Mouse (Mus musculus) hindbrain, postnatal 0 days (tissue): ENCODE results near the gene Gm5617. TPM values are rescaled to one million over a fixed set of nuclear protein-coding genes. Genes with fewer than 3 reads are reported as not detected.
"Not testable (repeated sequence)": the region's sequence is repeated elsewhere in the genome, so short reads cannot be mapped to it uniquely, and the experiment has no call there.

ENCODE experiments used
- ATAC-seq: fragments of 200-750 bp; cut with Nextera tagmentation; 2 replicates; pipeline ENCODE4 v1.8.0; 2017; ENCODE audit warnings: mild to moderate bottlenecking, moderate TSS enrichment, moderate library complexity
- DNase-seq: peaks from one replicate; pipeline ENCODE4 v3.0.0-alpha.2; 2015; ENCODE audit warnings: low spot score
- H3K27ac ChIP-seq: fragments of 300-500 bp; sonication (generic); 2 replicates; pipeline ENCODE4 v1.5.1; 2014; ENCODE audit warnings: mild to moderate bottlenecking
- H3K27me3 ChIP-seq: fragments of 300-500 bp; sonication (generic); 2 replicates; pipeline ENCODE4 v1.6.1; 2014; ENCODE audit warnings: low read length, mixed read lengths; ENCODE audit not compliant: insufficient read depth
- H3K36me3 ChIP-seq: fragments of 300-500 bp; sonication (generic); 2 replicates; pipeline ENCODE4 v1.6.1; 2014; ENCODE audit warnings: low read length, mixed read lengths; ENCODE audit not compliant: insufficient read depth
- H3K4me1 ChIP-seq: fragments of 300-500 bp; sonication (generic); 2 replicates; pipeline ENCODE4 v1.6.1; 2014; ENCODE audit warnings: antibody characterized with exemption, low read length, mixed read lengths; ENCODE audit not compliant: insufficient read depth
- H3K4me2 ChIP-seq: fragments of 300-500 bp; sonication (generic); 2 replicates; pipeline ENCODE4 v1.6.1; 2014; ENCODE audit warnings: low read depth, mild to moderate bottlenecking, low read length, moderate library complexity, mixed read lengths
- H3K4me3 ChIP-seq: fragments of 300-500 bp; sonication (generic); 2 replicates; pipeline ENCODE4 v1.5.1; 2014; ENCODE audit warnings: low read length
- H3K9ac ChIP-seq: fragments of 300-500 bp; sonication (generic); replicated peaks from 2 replicates; pipeline ENCODE4 v1.6.1; 2014; ENCODE audit warnings: mild to moderate bottlenecking, low read length, moderate library complexity, mixed read lengths
- H3K9me3 ChIP-seq: fragments of 300-500 bp; sonication (generic); 2 replicates; pipeline ENCODE4 v1.6.1; 2016; ENCODE audit warnings: low read length, mixed read lengths
- CTCF ChIP-seq: IDR thresholded peaks from 2 replicates; pipeline ENCODE4 v1.5.1; 2016; ENCODE audit warnings: antibody characterized with exemption, control low read depth, low read depth
- WGBS: fragments of 180-500 bp; shearing (Covaris S2); extraction: QIAGEN DNeasy Blood & Tissue Kit; methylation state at CpG from one replicate; pipeline ENCODE4 v1.1.7; 2014; 5-methylcytosine and 5-hydroxymethylcytosine counted together
- polyA plus RNA-seq: library from polyadenylated mRNA; unstranded; fragments of >200 nt; fragmentation: Nextera tagmentation; extraction: Ambion mirVana; gene quantifications from 2 replicates; pipeline ENCODE4 v1.2.1, GENCODE M21; 2015
- total RNA-seq: library from RNA; depleted of rRNA; stranded (reverse); fragments of >200 nt; gene quantifications from 2 replicates; pipeline ENCODE4 v1.2.3, GENCODE M21; 2014

Gm5617 gene
- total and polyA plus RNA-seq, 2 experiments from 2014 or later = 16.2 to 30.8 TPM

GRCm38 (mm10) chr9:48461545-48461944, 33.7 kb upstream of the Gm5617 start:
- H3K27me3 ChIP-seq = no peaks in the 10 kb centered on the region
- WGBS = 93% methylated on average over 3 of the region's 3 CpGs
- no peak overlapping the region for H3K27ac ChIP-seq
- H3K4me3 ChIP-seq = no peak overlapping the region
- no peak for TF ChIP-seq CTCF
- H3K9me3 ChIP-seq = no peaks in the 10 kb centered on the region
- H3K4me1 ChIP-seq = no peaks in the 10 kb centered on the region
- no peak for ATAC-seq
- DNase-seq = no peak
- no peak overlapping the region for H3K4me2 ChIP-seq
- H3K9ac ChIP-seq = no peak overlapping the region
- H3K36me3 ChIP-seq = no peaks in the 10 kb centered on the region

DNA sequence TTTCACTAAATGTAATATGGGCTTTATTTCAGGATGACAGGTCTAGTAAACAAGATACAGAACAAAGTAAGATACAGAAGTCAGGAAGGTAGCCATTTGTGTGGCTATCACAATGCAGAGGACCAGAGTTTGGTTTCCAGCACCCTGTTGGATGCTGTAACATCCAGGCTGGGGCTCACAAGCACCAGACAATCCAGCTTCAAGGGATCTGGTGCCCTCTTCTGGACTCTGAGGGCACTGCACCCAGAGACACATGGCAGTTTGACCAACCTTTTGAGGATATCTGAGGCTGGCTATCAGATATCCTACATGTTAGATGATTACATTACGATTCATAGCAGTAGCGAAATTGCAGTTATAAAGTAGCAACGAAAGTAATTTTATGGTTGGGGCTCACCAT, 29.6 kb upstream of the Gm5617 start:
- Histone ChIP-seq H3K36me3 (no peaks in the 10 kb centered on the region), H3K27ac (no peak overlapping the region), H3K4me3 (no peak overlapping the region), H3K4me2 (no peak overlapping the region), H3K9ac (no peak overlapping the region), H3K4me1 (no peaks in the 10 kb centered on the region), H3K9me3 (no peaks in the 10 kb centered on the region), H3K27me3 (no peaks in the 10 kb centered on the region)
- DNase-seq (no peak), ATAC-seq (no peak)
- TF ChIP-seq CTCF = peak; percentile 31; the same call in 1 of the 2 replicates
- WGBS = 95% methylated on average over 3 of the region's 3 CpGs

DNA sequence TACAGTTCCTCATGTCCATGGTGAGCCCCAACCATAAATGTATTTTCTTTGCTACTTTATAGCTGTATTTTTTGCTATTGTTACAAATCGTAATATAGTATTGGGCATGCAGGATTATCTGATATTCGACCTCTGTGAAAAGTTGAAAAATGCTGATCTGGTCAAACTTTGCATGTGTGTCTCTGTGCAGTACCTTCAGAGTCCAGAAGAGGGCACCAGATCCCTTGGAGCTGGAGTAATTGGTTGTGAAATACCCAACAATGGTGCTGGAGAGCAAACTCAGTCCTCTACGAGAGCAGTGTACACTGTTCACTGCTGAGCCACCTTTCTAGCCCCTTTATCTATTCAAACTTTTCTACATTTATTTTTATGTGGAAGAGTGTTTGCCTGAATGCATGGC, 28.4 kb upstream of the Gm5617 start:
- H3K9ac ChIP-seq = no peak overlapping the region
- DNase-seq (peak; percentile 31), ATAC-seq (no peak)
- TF ChIP-seq CTCF = peak; percentile 85
- H3K4me2 ChIP-seq = no peak overlapping the region
- H3K4me3 ChIP-seq = no peak overlapping the region
- H3K27ac ChIP-seq = no peak overlapping the region
- 54% methylated on average over 3 of the region's 3 CpGs for WGBS
- no peaks in the 10 kb centered on the region; the same call in 1 of the 2 replicates for H3K36me3 ChIP-seq
- no peaks in the 10 kb centered on the region for H3K9me3 ChIP-seq
- H3K27me3 ChIP-seq = no peaks in the 10 kb centered on the region
- no peaks in the 10 kb centered on the region for H3K4me1 ChIP-seq

DNA sequence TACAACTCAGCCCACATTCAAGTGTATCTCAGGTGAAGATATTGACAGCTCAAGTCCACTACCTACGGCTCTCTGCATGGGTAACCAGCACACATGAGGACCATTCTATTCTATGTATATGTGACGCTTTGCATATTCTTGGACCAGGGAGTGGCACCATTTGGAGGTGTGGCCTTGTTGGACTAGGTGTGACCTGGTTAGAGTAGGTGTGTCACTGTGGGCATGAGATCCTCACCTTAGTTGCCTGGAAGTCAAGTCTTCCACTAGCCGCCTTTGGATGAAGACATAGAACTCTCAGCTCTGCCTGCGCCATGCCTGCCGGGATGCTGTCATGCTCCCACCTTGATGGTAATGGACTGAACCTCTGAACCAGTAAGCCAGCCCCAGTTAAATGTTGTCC, 27.8 kb upstream of the Gm5617 start:
- not testable (repeated sequence) for H3K4me3 ChIP-seq, H3K27ac ChIP-seq, H3K9me3 ChIP-seq, ATAC-seq, H3K36me3 ChIP-seq, H3K4me1 ChIP-seq, H3K27me3 ChIP-seq, H3K4me2 ChIP-seq, H3K9ac ChIP-seq, DNase-seq
- 98% methylated on average over 5 of the region's 5 CpGs for WGBS

GRCm38 (mm10) chr9:48472441-48473025, 22.7 kb upstream of the Gm5617 start:
- no peaks in the 10 kb centered on the region for H3K27me3 ChIP-seq
- H3K36me3 ChIP-seq = peaks cover 8% of the 10 kb centered on the region; the same call in 1 of the 2 replicates
- no peaks in the 10 kb centered on the region for H3K9me3 ChIP-seq
- H3K9ac ChIP-seq = no peak overlapping the region
- ATAC-seq (no peak), DNase-seq (no peak)
- H3K4me3 ChIP-seq = no peak overlapping the region
- H3K4me2 ChIP-seq = no peak overlapping the region
- H3K4me1 ChIP-seq = no peaks in the 10 kb centered on the region
- 90% methylated on average over 15 of the region's 15 CpGs for WGBS
- TF ChIP-seq CTCF = no peak
- H3K27ac ChIP-seq = no peak overlapping the region

- DNase-seq = no peak
- no peaks in the 10 kb centered on the region for H3K9me3 ChIP-seq
- H3K9ac ChIP-seq = no peak overlapping the region
- H3K4me3 ChIP-seq = no peak overlapping the region
- H3K4me2 ChIP-seq = no peak overlapping the region
- no peak overlapping the region for H3K27ac ChIP-seq
- TF ChIP-seq CTCF = no peak
- 93% methylated on average over 12 of the region's 12 CpGs for WGBS
- H3K27me3 ChIP-seq = no peaks in the 10 kb centered on the region
- no peaks in the 10 kb centered on the region for H3K4me1 ChIP-seq
- peaks cover 8% of the 10 kb centered on the region; the same call in 1 of the 2 replicates for H3K36me3 ChIP-seq
- ATAC-seq = no peak
These were observed 22.1 kb upstream of the Gm5617 start for GRCm38 (mm10) chr9:48473131-48473530.

DNA sequence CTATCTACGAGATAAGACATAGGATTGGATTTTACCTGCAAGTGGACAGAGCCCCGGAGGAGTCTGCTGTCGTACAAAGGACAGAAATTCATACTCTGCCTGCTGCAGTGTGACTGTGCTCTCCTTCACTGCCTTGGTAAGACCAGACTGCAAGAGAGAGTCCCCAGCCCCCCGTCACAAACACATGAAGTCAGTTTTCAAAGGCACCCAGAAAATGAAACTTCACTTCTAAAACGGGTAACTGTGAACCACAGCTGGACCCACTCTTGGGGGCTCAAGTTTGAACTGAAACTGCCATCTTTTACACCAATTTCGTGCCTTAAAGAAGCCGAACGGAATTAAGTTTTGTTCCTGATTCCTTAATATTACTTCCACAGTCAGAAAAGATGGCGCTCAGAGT, 20.9 kb upstream of the Gm5617 start:
- no peaks in the 10 kb centered on the region for H3K4me1 ChIP-seq
- no peaks in the 10 kb centered on the region for H3K27me3 ChIP-seq
- no peak overlapping the region for H3K27ac ChIP-seq
- no peak overlapping the region for H3K9ac ChIP-seq
- H3K9me3 ChIP-seq = no peaks in the 10 kb centered on the region
- TF ChIP-seq CTCF = no peak
- WGBS = 95% methylated on average over 9 of the region's 9 CpGs
- no peak overlapping the region for H3K4me3 ChIP-seq
- DNase-seq (no peak), ATAC-seq (no peak)
- peaks cover 8% of the 10 kb centered on the region; the same call in 1 of the 2 replicates for H3K36me3 ChIP-seq
- no peak overlapping the region for H3K4me2 ChIP-seq
